Mouse (Mus musculus) ovary, postnatal 14 days (tissue): ENCODE data around the gene Zfp319.

Experiments used
- DNase-seq: peaks from one replicate; pipeline ENCODE4 v3.0.0; 2022; ENCODE audit warnings: low spot score

Gene Zfp319

DNA sequence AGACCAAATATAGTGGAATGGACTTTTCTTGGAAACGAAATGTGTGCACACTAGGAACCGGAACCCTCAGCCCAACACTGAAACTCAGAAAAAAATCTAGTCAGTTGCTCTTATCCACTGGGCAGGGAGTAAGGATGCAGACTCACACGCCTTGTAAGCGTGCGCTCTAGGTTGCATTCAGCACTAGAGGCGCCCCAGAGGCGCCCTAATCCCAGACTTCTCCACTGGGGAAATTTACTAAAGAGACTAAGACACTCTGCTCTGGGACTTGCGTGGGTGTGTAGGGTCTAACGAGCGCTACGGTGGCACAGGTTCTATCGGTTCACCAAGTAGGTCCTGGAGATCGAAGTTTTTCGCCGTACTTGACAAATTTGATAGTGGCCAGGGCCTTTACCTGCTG is 19.7 kb upstream of the Zfp319 start:
- DNase-seq, result no peak

DNA sequence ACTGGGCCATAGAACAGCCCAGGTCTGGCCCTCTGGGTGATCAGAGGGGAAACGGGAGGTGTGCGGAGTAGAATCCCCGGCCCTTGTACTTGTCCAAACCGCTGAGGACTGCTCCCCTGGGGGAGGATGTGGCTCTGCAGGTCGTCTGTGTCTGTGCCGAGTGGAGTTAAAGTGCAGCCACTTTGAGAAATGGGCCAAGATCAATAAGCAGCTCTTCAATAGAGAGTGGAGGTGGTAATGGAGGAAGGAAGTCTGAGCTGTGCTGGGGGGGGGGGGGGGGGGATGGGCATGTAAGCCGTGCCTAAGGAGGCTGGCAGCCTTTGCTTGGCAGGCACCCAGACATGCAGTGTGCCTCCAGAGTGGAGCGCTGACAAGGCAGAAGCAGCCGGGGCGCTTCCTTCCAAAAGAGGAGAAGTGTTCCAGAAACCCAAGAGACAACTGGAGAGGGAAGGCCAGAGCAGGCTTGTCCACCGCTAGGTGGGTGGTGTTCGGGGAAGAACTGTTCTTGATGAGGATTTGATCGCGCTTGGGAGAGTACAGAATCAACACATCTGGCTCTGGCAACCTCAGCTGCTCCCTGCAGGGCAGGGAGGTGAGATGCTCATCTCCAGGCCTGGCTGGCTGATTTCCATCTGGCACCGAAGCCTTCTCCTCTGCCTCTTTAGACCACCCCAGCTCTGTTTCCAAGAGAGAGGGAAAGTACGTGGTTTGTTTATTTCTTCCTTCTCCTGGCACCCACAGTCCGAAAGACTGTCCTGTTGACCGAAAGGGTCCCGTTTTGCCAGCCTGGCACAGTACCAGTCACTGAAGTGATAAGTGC is 17.3 kb upstream of the Zfp319 start:
- no peak for DNase-seq

DNA sequence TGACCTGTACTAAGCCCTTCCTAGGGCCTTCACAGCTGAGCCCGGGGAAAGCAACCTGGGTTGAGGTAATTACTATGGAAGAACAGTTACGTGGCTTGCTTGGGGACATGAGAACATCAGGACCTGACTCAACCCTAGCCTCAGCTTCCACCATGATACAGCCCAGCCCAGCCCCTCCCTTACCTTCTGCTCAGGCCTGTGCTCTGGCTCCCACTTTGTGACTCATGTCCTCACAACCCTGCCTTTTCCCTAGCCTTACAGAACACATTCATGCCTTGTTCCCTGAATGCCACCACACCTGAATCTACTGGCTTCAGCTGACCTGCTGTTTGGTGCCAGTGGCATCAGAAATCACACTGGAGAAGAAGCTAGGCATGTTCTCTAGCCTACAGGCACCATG is 16.6 kb upstream of the Zfp319 start:
- no peak for DNase-seq

DNA sequence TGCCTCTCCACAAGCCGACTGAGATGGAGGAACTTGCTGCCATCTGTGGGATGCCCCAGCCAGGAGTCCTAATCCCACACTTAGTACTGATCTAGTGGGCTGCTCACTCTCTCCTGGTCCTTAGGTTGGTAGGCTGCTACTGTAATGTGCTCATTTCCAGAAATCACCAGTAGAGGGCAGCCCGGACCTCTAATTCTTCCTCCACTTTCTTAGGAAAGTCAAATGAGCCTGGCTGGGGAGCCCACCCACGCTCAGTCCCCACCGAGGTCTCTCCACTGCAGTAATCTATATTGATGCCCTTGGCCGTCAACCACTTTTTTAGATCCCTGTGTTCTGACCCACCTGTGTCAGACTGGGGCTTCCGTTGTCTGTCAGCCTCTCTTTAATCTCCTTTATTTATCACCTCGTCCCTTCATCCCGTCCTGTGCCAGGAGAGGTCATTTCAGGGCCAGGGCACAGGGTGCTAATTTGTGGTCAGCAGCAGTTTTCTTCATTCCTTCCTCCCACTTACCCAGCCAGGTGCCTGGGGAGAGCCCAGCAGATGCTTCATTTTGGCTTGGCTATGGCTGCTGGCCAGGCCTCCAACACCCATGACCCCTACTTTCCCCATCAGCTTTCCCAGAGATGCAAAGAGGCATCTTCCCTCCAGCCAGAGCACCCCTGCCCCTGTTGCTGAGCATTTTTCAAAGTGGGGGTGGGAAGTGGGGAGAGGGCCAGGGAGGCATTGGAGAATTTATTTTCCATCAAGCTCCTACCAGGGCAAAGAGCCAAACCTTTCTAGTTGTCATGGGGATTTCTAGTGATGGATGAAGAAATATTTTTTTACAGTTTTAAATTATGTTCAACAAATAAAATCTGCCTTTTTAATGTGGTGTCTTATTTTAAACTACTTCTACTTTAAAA is 15.1 kb upstream of the Zfp319 start:
- peak; percentile 72 for DNase-seq

DNA sequence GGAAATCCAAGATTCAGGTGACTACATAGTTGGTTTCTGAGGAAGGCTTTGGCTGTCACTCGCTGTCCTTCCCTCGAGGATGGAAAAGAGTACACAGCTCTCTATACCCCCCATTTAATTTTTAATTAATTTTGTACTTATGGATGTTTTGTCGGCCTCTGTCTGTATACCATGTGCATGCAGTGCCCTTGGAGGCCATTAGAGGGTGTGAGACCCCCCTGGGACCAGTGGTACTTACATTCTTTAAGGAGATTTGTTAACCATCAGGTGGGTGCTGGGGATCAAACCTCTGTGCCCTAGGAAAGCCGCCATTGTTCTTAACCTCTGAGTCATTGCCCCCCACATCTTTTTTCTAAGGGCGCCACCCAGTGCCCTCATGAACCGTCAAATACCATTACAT is 12.9 kb upstream of the Zfp319 start:
- DNase-seq, result no peak

DNA sequence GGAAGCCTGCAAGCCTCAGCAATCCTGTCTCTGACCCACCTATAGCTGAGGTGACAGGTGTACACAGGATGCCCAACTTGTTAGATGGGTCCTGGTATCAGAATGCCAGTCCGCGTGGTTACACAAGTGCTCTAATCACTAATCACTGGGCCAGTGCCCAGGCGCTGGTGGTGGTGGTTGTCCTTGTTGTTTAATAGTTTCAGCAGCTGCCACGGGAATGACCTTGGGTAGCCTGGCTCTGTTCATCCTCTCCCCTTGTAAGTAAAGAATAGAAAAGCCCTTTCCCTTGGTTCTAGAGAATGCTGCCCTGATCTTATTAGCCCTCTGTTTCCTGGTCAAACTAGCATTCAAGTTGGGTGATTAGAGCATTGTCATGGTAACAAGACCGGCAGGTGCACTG is 10.0 kb upstream of the Zfp319 start:
- no peak for DNase-seq

DNA sequence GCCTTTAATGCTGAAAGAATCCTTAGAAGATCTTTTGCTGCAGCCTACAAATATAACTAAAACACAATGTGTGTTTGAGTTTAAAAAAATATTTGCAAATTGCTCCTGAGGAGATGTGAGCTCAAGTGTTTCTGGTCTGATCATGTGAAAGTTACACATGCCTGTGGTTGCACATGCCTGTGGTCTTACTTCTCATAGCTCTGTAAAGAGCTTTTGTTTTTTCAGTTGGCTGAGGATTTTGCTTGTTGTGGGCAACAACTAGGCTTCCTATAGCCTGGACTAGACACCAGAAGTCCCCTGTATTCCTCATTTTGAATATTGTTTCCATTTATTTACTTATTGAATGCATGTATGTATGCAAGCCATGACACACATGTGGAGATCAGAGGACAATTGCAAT is 4.6 kb upstream of the Zfp319 start:
- DNase-seq, result no peak

DNA sequence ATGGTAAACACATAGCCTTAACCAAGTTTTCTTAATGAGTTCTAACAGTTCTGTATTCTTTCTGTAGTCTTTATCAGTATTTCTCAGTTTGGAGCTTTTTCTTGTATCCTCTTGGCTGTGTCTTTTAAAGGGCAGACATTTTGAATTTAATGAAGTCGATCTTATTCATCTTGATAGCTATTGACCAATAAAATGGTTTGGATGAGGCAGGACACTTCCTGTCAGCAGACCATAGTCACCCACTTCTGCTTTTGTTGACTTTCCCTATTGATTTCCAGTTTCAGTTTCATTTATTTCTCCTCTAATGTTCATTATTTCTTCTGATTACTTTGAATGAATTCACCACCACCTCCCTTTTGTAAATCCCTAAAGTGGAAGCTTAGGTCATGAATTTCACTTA is 4.0 kb upstream of the Zfp319 start:
- no peak for DNase-seq

DNA sequence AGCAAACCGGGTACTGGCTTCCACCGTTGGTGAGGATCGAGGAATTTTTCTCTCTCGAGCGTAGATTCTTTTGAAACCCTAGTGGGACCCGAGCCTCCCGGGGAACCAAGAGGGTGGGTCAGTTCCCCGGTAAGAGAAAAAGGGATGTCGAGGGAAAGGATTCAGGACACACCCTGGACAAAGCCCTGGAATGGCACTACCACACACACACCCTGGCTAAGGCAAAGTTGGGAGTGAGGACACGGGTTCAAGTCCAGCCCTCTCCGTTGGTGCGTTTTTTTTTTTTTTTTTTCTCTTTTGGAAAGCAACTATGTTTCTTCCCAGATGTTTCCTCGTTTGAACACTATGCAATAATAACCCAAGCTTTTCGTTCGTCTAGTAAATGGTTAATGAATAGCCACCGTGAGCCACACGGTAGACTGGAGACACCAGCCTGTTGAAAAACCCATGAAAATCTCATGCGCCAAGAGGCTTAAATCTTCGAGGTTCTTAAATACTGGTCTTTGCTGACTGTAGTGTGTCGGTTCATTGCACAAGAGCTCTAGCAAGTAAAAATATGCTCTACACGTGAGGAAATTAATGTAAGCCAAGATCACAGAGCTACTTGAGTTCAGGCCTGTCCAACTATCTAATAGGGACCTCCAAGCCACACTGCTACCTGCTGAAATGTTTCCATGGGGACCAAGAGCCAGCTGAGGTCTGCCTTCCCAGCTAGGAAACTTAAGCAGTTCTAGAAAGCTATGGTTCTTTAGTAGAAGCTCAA is 868 bp upstream of the Zfp319 start:
- no peak for DNase-seq

DNA sequence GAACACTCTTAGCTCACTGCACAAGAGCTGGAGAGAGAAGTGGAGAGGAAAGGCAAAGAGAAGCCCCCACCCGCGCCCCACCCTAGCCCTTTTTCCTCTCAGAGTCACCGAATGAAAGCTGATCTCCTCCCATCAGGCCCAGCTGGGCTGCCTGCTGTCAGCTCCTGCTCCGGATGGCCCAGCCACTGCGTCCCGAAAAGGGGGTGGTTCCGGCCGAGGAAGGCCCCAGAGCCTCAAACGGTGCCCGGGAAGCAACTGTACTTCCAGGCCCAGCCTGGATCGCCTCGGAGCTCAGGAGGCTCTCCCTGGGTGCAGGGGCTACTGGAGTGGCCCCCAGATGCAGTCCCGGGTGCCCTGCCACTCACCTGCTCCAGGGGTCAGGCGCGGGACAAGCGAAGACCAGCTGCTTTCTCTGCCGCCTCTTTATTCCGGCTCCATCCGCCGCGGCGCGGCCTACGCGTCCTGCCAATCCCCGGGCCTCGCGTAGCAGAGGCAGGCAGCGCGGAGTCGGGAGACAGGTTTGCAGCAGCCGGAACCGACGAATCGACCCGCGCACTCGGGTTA is 512 bp downstream of the Zfp319 start:
- DNase-seq, result peak; percentile 49

DNA sequence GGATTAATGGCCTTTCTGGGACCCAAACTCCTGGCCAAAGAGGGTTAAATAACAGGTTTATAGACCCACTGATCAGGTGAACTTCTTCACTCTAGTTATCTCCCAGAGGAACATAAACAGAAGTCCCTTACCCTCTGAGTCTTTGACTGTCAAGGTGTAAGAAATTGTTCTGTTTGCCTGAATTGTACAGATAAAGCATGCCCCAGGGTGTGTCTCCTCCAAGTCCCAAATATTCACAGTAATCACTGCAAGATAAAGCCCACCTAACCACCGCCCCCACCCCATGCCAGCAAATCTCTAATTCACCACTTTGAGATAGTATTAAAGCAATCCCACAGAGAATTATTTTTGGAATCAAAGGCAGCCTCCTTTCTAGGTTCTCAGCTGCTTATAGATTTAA is 1.4 kb downstream of the Zfp319 start:
- DNase-seq, result no peak

DNA sequence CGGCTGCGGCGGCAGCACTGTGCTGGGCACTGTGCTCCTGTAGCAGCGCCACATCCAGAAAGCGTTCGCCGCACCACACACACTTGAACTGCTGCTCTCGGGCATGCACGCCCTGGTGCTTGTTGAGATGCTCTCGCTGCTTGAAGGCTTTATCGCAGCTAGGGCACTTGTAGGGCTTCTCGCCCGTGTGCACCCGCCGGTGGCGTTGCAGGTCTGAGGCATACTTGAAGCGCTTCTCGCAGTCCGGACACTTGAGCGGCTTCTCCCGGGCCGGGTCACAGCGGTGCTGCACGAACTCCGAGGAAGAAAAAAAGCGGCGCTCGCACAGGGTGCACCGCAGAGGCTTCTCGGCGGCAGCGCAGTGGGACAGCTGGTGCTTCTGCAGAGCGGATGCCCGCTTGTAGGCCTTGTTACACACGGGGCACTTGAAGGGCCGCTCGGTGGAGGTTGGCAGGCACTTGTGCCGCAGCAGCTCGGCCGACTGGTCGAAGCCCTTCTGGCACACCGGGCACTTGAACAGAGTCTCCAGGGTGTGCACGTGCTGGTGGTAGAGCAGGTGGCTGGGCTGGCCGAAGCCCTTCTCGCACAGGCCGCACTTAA is 3.8 kb downstream of the Zfp319 start:
- no peak for DNase-seq

DNA sequence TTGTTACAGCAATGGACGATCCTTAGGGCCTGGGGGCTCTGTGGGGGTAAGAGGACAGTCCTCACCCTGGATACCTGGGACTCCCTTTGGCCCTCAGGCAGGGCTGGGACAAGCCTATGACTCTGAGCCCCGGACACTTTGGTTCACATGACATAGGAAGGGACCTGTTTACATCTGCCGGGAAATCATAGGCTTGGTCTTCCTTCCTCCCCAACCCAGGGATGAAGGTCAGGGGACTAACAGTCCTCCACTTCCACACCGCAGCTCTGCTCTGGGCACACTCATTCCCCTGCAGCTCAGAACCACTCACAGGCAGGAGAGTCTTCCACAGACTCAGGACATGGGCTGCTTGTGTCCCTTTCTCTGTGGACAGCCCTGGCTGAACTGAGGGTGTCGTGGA is 4.9 kb downstream of the Zfp319 start:
- DNase-seq, result no peak

DNA sequence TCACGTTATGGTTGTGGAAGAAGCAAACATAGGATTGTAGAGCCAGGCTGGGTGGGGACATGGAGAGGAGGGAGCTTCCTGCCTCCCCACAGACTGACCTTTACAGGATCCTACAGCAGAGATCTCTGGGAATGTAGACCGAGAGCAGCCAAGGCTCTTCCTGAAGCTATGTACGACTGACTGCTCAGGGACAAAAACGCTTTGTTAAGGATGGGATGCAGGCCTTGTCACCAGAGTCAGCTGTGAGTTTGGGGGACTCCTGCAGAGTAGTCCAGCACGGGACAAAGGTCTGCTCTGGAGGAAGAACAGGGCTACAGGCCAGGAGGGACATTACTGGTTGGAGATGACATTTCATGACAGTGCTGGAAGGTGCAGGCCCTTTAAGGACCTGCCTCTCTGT is 7.1 kb downstream of the Zfp319 start:
- DNase-seq, result no peak

DNA sequence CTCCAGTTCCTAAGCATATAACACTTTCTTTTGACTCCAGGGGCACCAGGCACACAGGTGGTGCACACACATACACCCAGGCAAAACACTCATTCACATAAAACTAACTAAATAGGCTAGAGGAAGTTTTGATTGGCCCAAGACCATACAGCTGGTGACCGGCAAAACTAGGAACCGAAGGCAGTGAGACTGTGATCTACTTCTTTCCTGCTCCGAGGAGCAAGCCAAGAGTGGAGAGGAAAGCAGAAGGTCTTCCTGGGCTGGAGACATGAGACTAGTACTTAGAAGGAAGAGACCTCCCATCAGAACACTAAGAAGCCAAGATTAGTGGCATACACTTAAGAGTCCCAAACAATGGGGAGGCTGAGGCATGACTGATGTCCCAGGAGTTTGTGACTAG is 8.5 kb downstream of the Zfp319 start:
- DNase-seq, result no peak

DNA sequence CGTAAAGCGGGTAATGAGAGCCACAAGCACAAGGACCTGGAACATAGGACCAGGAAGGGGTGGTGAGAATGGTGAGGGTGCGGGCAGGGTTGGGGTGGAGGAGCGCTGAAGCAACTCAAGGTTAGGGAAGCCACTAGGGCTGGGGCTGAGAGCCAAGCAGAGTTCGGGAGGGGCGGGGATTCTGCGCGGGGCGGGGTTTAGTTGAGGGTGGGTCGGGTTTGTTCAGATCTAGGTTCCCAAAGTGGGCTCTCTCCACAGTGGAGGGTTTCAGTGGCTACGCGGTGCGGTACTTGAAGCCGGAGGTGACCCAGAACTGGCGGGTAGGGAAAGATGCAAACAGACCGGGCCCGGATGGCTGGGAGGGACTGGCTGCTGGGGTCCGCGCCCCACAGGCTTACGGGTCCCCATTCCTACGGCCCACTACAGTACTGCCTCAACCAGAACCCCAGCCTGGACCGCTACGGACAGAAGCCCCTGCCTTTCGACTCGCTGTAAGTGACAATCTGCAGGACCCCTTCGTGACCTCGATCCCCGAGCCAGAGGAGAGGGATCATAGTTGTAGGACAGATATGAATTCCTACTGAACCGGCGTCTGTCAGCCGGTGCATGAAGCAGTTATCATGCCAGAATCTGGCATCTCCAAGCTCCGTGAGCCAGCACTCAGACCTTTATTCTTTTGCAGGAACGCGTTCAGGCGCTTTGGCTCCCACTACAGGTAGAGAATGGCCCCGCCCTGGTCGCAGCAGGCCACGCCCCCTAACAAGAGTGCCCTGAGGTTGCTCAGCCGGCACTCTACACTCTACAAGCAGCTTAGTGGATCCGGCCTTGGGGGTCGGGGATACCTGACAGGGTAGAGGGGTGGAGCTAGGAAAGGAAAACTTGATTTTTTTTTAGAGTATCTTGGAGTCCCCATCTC is 11.3 kb downstream of the Zfp319 start:
- peak; percentile 43 for DNase-seq

DNA sequence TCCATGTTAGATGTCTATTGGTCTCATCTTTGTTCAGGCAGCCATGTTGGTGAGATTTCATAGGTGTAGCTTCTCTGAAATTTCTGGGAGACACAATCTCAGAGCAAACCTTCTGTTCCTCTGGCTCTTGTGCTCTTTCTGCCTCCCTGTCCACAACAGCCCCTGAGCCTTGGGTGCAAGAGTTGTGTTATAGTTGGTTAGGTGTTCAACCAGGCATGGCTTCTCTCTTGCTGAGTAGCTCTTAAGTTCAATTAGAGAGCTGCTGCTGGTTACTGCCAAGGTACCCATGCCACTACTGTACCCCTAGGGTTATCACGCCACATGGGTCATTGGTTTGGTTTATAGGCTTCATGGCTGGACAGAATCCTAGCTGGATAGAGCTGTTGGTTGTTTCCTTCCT is 16.4 kb downstream of the Zfp319 start:
- DNase-seq, result no peak

DNA sequence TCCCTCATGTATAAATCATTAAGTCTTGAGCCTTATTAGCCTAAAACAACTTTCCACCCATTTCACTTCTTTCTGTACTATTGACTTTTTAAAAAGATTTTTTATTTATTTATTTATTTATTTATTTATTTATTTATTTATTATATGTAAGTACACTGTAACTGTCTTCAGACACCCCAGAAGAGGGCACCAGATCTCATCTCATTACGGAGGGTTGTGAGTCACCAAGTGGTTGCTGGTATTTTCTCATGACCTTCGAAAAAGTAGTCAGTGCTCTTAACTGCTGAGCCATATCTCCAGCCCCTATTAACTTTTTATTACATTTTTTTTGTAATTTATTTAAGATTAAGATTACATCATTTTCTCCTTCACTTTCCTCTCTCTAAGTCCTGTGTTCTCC is 17.0 kb downstream of the Zfp319 start:
- DNase-seq, result no peak

DNA sequence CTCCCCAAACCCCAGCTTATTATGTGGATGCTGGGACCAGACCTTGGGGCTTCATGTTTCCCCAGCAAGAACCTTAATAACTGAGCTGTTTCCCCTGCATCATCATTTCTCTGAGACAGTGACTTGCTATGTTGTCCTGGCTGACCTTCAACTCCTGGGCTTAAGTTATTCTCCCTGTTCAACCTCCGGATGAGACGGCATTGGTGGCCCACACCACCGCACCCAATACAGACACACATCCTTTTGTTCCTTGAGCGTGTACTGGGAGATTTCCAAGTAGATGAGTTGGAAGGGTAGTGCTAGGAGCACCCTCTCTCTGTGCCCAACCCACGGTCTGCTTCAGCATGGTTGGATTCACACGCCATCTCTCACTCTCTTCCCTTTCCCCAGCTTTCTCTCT is 17.9 kb downstream of the Zfp319 start:
- DNase-seq, result no peak

DNA sequence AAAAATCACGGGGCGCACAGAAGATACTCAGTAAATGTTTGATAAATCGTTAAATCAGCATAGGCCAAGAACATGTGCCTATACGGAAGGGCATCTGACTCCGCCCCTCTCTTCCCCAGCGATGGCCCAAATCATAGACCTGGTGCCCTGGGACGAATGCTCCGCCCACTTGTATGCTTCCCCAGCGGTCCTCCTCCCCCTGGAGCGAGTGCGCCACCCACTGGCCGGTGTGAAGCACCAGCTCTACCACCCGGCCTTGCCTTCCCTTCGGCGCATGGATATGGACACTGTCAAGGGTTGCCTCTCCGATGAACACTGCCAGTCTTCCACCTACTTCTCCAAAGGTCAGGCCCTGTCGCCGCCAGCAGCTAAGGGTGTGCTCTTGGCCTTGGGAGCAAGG is 18.9 kb downstream of the Zfp319 start:
- DNase-seq, result no peak
